Comparison of ENCODE assay signal across 8 mouse cellular contexts in genomic region chr6:135340355-135341075, GRCm38 (mm10). TPM values are rescaled to one million over a fixed set of nuclear protein-coding genes. Genes with fewer than 3 reads are reported as not detected.
DNase-seq lines count a peak whose midpoint lies in the region; ATAC-seq and TF ChIP-seq lines count a peak whose summit lies in the region.

No protein-coding gene starts in this region.

- no peaks in the 10 kb centered on the region for H3K9me3 ChIP-seq in heart, embryonic 16.5 days (replicated peaks; ENCODE audit: control insufficient read depth, low read length)
- H3K9me3 ChIP-seq in limb, embryonic 14.5 days (ENCODE audit: control insufficient read depth, low read length) = no peaks in the 10 kb centered on the region
- H3K9me3 ChIP-seq in forebrain, embryonic 12.5 days = no peaks in the 10 kb centered on the region

- ATAC-seq in heart, embryonic 16.5 days (replicated peaks; ENCODE audit: extremely low read depth, insufficient read depth, low FRiP score) = no peak
- no peak for ATAC-seq in limb, embryonic 14.5 days (ENCODE audit: low FRiP score, low read depth)
- ATAC-seq in forebrain, embryonic 12.5 days (ENCODE audit: low FRiP score) = no peak
- no peak for ATAC-seq in erythroid progenitor cell, adult 5-6 weeks (replicated peaks; ENCODE audit: low FRiP score, poor library complexity, severe bottlenecking)

- no peaks in the 10 kb centered on the region for H3K27me3 ChIP-seq in heart, embryonic 16.5 days (ENCODE audit: control insufficient read depth, insufficient read depth, low read length)
- no peaks in the 10 kb centered on the region for H3K27me3 ChIP-seq in limb, embryonic 14.5 days (ENCODE audit: control insufficient read depth, insufficient read depth, low read length)
- no peaks in the 10 kb centered on the region for H3K27me3 ChIP-seq in forebrain, embryonic 12.5 days

- no peak overlapping the region for H3K4me2 ChIP-seq in heart, embryonic 16.5 days (ENCODE audit: low read depth, low read length)
- H3K4me2 ChIP-seq in limb, embryonic 14.5 days (replicated peaks; ENCODE audit: low read depth, low read length, severe bottlenecking) = no peak overlapping the region
- H3K4me2 ChIP-seq in forebrain, embryonic 12.5 days = no peak overlapping the region

- DNase-seq in adrenal gland, postnatal 10 days = peak; percentile 22
- no peak for DNase-seq in adrenal gland, adult 18-20 months (ENCODE audit: low spot score in 2 of 2)
- DNase-seq in limb, embryonic 14.5 days (ENCODE audit: low spot score) = no peak
- no peak for DNase-seq in urinary bladder, adult 2 months (ENCODE audit: low spot score)

- no peak overlapping the region for H3K9ac ChIP-seq in heart, embryonic 16.5 days (ENCODE audit: low read length)
- no peak overlapping the region for H3K9ac ChIP-seq in limb, embryonic 14.5 days (ENCODE audit: low read depth, low read length, severe bottlenecking)
- H3K9ac ChIP-seq in forebrain, embryonic 12.5 days = no peak overlapping the region

- H3K4me1 ChIP-seq in brown adipose tissue, adult 24 weeks (ENCODE audit: control insufficient read depth, insufficient read depth, insufficient read length, low read length) = peaks cover 11% of the 10 kb centered on the region; the same call in 1 of the 2 replicates
- H3K4me1 ChIP-seq in heart, embryonic 16.5 days (ENCODE audit: control insufficient read depth, insufficient read depth, low read length) = no peaks in the 10 kb centered on the region
- H3K4me1 ChIP-seq in limb, embryonic 14.5 days (ENCODE audit: control insufficient read depth, insufficient read depth, low read length) = peaks cover 3% of the 10 kb centered on the region; the same call in 1 of the 2 replicates
- no peaks in the 10 kb centered on the region for H3K4me1 ChIP-seq in forebrain, embryonic 12.5 days

- TF ChIP-seq POLR2A in limb, embryonic 14.5 days (IDR thresholded peaks at IDR 0.05; ENCODE audit: borderline replicate concordance, extremely low read depth, insufficient read depth, insufficient read length) = no peak

- 59% methylated on average over 9 of the region's 9 CpGs for WGBS in heart, embryonic 16.5 days
- 61% methylated on average over 9 of the region's 9 CpGs for WGBS in limb, embryonic 14.5 days
- WGBS in forebrain, embryonic 12.5 days = 85% methylated on average over 9 of the region's 9 CpGs

- H3K4me3 ChIP-seq in brown adipose tissue, adult 24 weeks (ENCODE audit: insufficient read depth, low read depth, low read length) = no peak overlapping the region
- no peak overlapping the region for H3K4me3 ChIP-seq in heart, embryonic 16.5 days (ENCODE audit: low read length)
- no peak overlapping the region for H3K4me3 ChIP-seq in limb, embryonic 14.5 days (replicated peaks; ENCODE audit: low read length)
- H3K4me3 ChIP-seq in forebrain, embryonic 12.5 days (replicated peaks) = no peak overlapping the region

- peak overlapping the region; percentile 72; the same call in 1 of the 2 replicates for H3K27ac ChIP-seq in brown adipose tissue, adult 24 weeks (replicated peaks; ENCODE audit: low read depth, low read length)
- peak overlapping the region; percentile 5 for H3K27ac ChIP-seq in heart, embryonic 16.5 days (ENCODE audit: low read length)
- 0 out of 2 replicates have a peak overlapping the region, but pooled peaks have one; percentile 0 for H3K27ac ChIP-seq in limb, embryonic 14.5 days (replicated peaks; ENCODE audit: low read depth, low read length)
- no peak overlapping the region for H3K27ac ChIP-seq in forebrain, embryonic 12.5 days

- H3K36me3 ChIP-seq in heart, embryonic 16.5 days (ENCODE audit: control insufficient read depth, insufficient read depth) = no peaks in the 10 kb centered on the region
- no peaks in the 10 kb centered on the region for H3K36me3 ChIP-seq in limb, embryonic 14.5 days (ENCODE audit: control insufficient read depth, insufficient read depth, low read length)
- H3K36me3 ChIP-seq in forebrain, embryonic 12.5 days (replicated peaks) = no peaks in the 10 kb centered on the region

RNA-seq across cellular contexts. Expression of gene Emp1, which starts 21.8 kb away (rescaled TPM):
- 10 to 100 TPM; 89.8 to 92.9 TPM for total RNA-seq in adrenal gland, postnatal 10 days (2021)
- 10 to 100 TPM; 21.7 to 53.4 TPM for total RNA-seq in adrenal gland, adult 18-20 months (2021)
- polyA plus RNA-seq in brown adipose tissue, adult 24 weeks (2012; ENCODE audit: insufficient read depth, insufficient read length, missing spikeins) = 29.0 and 42.9 TPM in 2 replicates
- 48.5 and 51.9 TPM in 2 replicates for polyA plus RNA-seq in heart, embryonic 16.5 days (2015; fragmentation: Nextera tagmentation; extraction: Ambion mirVana)
- polyA plus RNA-seq in limb, embryonic 14.5 days (2012; rRNA removed) = 366 and 528 TPM in 2 replicates
- polyA plus RNA-seq in limb, embryonic 14.5 days (2014; fragmentation: Nextera tagmentation; extraction: Ambion mirVana) = 91.7 and 98.9 TPM in 2 replicates
- polyA plus RNA-seq in forebrain, embryonic 12.5 days (2016; fragmentation: Nextera tagmentation; extraction: Ambion mirVana) = 6.7 and 7.9 TPM in 2 replicates
- polyA plus RNA-seq in urinary bladder, adult 2 months (2012; rRNA removed) = 102 and 112 TPM in 2 replicates
- 3.2 TPM in 1 of 2 replicates, not detected in the other for total RNA-seq in erythroid progenitor cell, adult 5-6 weeks (2015; ENCODE audit: low replicate concordance)
- total RNA-seq in erythroid progenitor cell, adult 5-6 weeks (2017; ENCODE audit: low replicate concordance) = 0.77 and 2.0 TPM in 2 replicates

RNA-seq across cellular contexts. Expression of gene Pbp2, which starts 30.3 kb away (rescaled TPM):
- not detected for total RNA-seq in adrenal gland, postnatal 10 days (2021)
- not detected for total RNA-seq in adrenal gland, adult 18-20 months (2021)
- polyA plus RNA-seq in brown adipose tissue, adult 24 weeks (2012; ENCODE audit: insufficient read depth, insufficient read length, missing spikeins) = not detected in 2 replicates
- not detected in 2 replicates for polyA plus RNA-seq in heart, embryonic 16.5 days (2015; fragmentation: Nextera tagmentation; extraction: Ambion mirVana)
- 0.34 and 0.46 TPM in 2 replicates for polyA plus RNA-seq in limb, embryonic 14.5 days (2012; rRNA removed)
- polyA plus RNA-seq in limb, embryonic 14.5 days (2014; fragmentation: Nextera tagmentation; extraction: Ambion mirVana) = 0.29 and 0.46 TPM in 2 replicates
- polyA plus RNA-seq in forebrain, embryonic 12.5 days (2016; fragmentation: Nextera tagmentation; extraction: Ambion mirVana) = not detected in 2 replicates
- 0.41 and 0.52 TPM in 2 replicates for polyA plus RNA-seq in urinary bladder, adult 2 months (2012; rRNA removed)
- total RNA-seq in erythroid progenitor cell, adult 5-6 weeks (2015; ENCODE audit: low replicate concordance) = 1.7 TPM in 1 of 2 replicates, not detected in the other
- not detected in 2 replicates for total RNA-seq in erythroid progenitor cell, adult 5-6 weeks (2017; ENCODE audit: low replicate concordance)
